Mouse (Mus musculus) ES-E14 (cell line): ENCODE data around the gene Syt11.

ENCODE experiments used
- CHD2 ChIP-seq: IDR thresholded peaks from 2 replicates; pipeline ENCODE4 v1.6.1; 2014; ENCODE audit warnings: mild to moderate bottlenecking, low read depth, low read length, inconsistent platforms
- HCFC1 ChIP-seq: IDR thresholded peaks from 2 replicates; pipeline ENCODE4 v1.6.1; 2012; ENCODE audit warnings: low read length, inconsistent platforms, borderline replicate concordance; ENCODE audit not compliant: insufficient read depth
- MAFK ChIP-seq: IDR thresholded peaks from 2 replicates; pipeline ENCODE4 v1.6.1; 2014; ENCODE audit warnings: mild to moderate bottlenecking, low read depth, low read length, inconsistent platforms; ENCODE audit not compliant: insufficient read depth
- ZNF384 ChIP-seq: IDR thresholded peaks from 2 replicates; pipeline ENCODE4 v1.6.1; 2012; ENCODE audit warnings: low read depth, low read length, inconsistent platforms

GRCm38 (mm10) chr3:88717831-88718230 is 57.1 kb downstream of the Syt11 start:
- TF ChIP-seq ZNF384 (no peak), CHD2 (no peak), MAFK (0 out of 2 replicates have a peak, but pooled peaks have one; percentile 14), HCFC1 (no peak)
